Mouse (Mus musculus) MEL (cell line): ENCODE measurements around the gene Daam2.

Experiments used
- CTCF ChIP-seq, 3 experiments: IDR thresholded peaks in 2 of 3; conservative IDR thresholded peaks in 1 of 3; 2 replicates each; pipeline ENCODE4 v1.5.1; 2011 to 2012; ENCODE audit warnings: low read length in 3 of 3, low read depth in 2 of 3, mild to moderate bottlenecking in 2 of 3, improper control_type of control experiment in 1 of 3, inconsistent platforms in 1 of 3, mixed read lengths in 1 of 3, moderate library complexity in 1 of 3; ENCODE audit not compliant: control insufficient read depth in 1 of 3, insufficient read depth in 1 of 3, poor library complexity in 1 of 3, severe bottlenecking in 1 of 3
- MYC ChIP-seq: IDR thresholded peaks from 2 replicates; pipeline ENCODE4 v1.6.1; 2011; ENCODE audit warnings: low read depth, mild to moderate bottlenecking, low read length, improper control_type of control experiment, moderate library complexity
- POLR2AphosphoS2 ChIP-seq: IDR thresholded peaks from 2 replicates; pipeline ENCODE4 v1.6.1; 2011; ENCODE audit warnings: low read length, improper control_type of control experiment
- ZC3H11A ChIP-seq: IDR thresholded peaks from 2 replicates; pipeline ENCODE4 v1.6.1; 2012; ENCODE audit warnings: low read depth, mild to moderate bottlenecking, inconsistent platforms, low read length, improper control_type of control experiment

- no peak for TF ChIP-seq ZC3H11A
- TF ChIP-seq CTCF (IDR thresholded peaks at IDR 0.05 in 2 of 3, conservative IDR thresholded peaks at IDR 0.05 in 1 of 3; ENCODE audit: control insufficient read depth in 1 of 3, insufficient read depth in 1 of 3, low read depth in 2 of 3, low read length in 3 of 3, poor library complexity in 1 of 3, severe bottlenecking in 1 of 3), result no peak
- no peak for TF ChIP-seq POLR2AphosphoS2
- no peak for TF ChIP-seq MYC
Observed at GRCm38 (mm10) chr17:49582471-49582870, 18.3 kb upstream of the Daam2 start.
